Mouse (Mus musculus): ENCODE measurements around the gene Rps18. TPM values are rescaled to one million over a fixed set of nuclear protein-coding genes. Genes with fewer than 3 reads are reported as not detected.
A peak's percentile ranks its signal among the peaks of the same experiment; 100 is the strongest.

Rps18 gene
- total RNA-seq, 1 experiment from 2014 or later: 736 TPM

- DNase-seq: no peak
Observed at GRCm38 (mm10) chr17:33947430-33948089, 8.2 kb downstream of the Rps18 start.

- no peak for DNase-seq
Observed at GRCm38 (mm10) chr17:33943454-33943853, 12.3 kb downstream of the Rps18 start.

GRCm38 (mm10) chr17:33941381-33941780 is 14.4 kb downstream of the Rps18 start:
- no peak for DNase-seq

- no peak for DNase-seq
Observed at GRCm38 (mm10) chr17:33940981-33941380, 14.8 kb downstream of the Rps18 start.

- peak; percentile 87 for DNase-seq
Observed at GRCm38 (mm10) chr17:33940206-33940805, 15.5 kb downstream of the Rps18 start, which contains the start of the genes Pfdn6 and Wdr46. Pfdn6 (minus strand) TSS chr17:33940343. Wdr46 (plus strand) TSS chr17:33940660.

- DNase-seq: no peak
Observed at GRCm38 (mm10) chr17:33938783-33939182, 17.0 kb downstream of the Rps18 start.

GRCm38 (mm10) chr17:33936993-33937392 is 18.8 kb downstream of the Rps18 start:
- no peak for DNase-seq

- no peak for DNase-seq
Observed at GRCm38 (mm10) chr17:33935422-33936055, 20.3 kb downstream of the Rps18 start.

- no peak for DNase-seq
Observed at GRCm38 (mm10) chr17:33932970-33933369, 22.8 kb downstream of the Rps18 start.

GRCm38 (mm10) chr17:33932448-33932847 is 23.4 kb downstream of the Rps18 start:
- DNase-seq: no peak

GRCm38 (mm10) chr17:33931947-33932346 is 23.9 kb downstream of the Rps18 start:
- no peak for DNase-seq

- DNase-seq: no peak
Observed at GRCm38 (mm10) chr17:33931159-33931866, 24.5 kb downstream of the Rps18 start.

GRCm38 (mm10) chr17:33930280-33931158 is 25.3 kb downstream of the Rps18 start:
- DNase-seq: no peak

- peak; percentile 96 for DNase-seq
Observed at GRCm38 (mm10) chr17:33929371-33930279, 26.2 kb downstream of the Rps18 start, which contains the start of gene Rgl2. Rgl2 (plus strand) TSS chr17:33929543.

GRCm38 (mm10) chr17:33928251-33928947 is 27.4 kb downstream of the Rps18 start:
- DNase-seq: no peak

- DNase-seq: no peak
Observed at GRCm38 (mm10) chr17:33926207-33926932, 29.4 kb downstream of the Rps18 start.

GRCm38 (mm10) chr17:33925406-33926116 is 30.2 kb downstream of the Rps18 start:
- no peak for DNase-seq

GRCm38 (mm10) chr17:33924577-33925283 is 31.1 kb downstream of the Rps18 start:
- no peak for DNase-seq

All from adrenal gland, postnatal 25 days (tissue).